Mouse (Mus musculus): Measurements from ENCODE around the gene Olfr380. TPM values are rescaled to one million over a fixed set of nuclear protein-coding genes. Genes with fewer than 3 reads are reported as not detected.

Gene Olfr380
- polyA plus RNA-seq (2012; rRNA removed) = not detected in 2 replicates

DNA sequence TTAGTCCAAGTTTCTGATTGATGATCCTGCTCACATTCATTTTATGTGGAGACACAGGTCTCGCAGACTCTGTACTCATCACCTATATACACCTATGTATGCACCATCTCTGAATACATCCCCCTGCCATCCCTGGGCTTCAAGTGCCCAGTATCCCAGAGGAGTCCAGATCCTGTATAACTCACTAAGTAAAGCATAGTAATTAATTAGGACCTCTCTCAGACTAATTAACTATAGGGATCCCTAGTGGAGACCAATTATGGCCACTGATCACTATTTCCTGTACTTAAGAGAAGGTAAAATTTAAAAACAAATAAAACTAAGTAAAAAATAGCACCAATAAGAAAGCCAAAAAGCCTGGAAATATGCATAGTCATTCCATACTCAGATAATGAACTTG is at the start of gene Olfr380:
Olfr380 (minus strand) TSS at position 101 of the 400 bp plus-strand sequence.

DNA sequence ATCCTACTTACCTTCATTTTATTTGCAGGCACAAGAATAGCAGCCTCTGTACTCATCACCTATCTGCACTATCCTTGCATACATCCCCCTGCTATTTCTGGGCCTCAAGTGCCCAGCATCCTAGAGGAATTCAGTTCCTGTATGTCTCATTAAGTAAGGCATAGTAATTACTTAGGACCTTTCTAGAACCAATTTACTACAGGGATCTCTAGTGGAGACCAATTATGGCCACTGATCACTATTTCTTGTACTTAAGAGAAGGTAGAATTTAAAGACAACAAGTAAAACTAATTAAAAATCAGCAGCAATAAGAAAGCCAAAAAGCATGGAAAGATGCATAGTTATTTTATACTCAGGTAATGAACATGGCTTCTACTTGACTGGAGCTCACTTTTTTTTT is 34.2 kb upstream of the Olfr380 start, which contains the start of gene Olfr381:
Olfr381 (minus strand) TSS at position 101 of the 400 bp plus-strand sequence.

DNA sequence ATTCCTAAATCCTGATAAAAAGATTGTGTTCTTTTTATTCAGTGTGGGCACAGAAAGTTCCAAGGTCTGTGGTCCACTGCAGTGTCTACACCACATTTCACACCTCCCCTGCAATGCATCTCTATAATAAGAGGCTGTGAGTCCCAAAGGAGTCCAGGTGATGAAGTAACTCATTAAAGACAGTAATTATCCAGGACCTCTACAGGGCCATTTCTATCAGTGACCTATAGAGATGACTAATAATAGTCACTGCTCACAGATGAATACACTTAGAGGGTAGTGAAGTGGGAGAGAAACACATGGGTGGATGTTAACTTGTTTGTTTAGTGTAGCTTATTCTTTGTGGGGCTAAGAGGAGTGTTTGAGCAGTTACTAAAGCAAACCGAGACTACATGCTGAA is 28.9 kb downstream of the Olfr380 start, which contains the start of gene Olfr378:
Olfr378 (minus strand) TSS at position 101 of the 400 bp plus-strand sequence.

Other genes starting within 250 kb of the Olfr380 start
- gene Trpv1, start 223.2 kb downstream of the Olfr380 start, polyA plus RNA-seq (2012; rRNA removed) = 0.46 and 0.55 TPM in 2 replicates
- 0.10 and 0.15 TPM in 2 replicates for gene Trpv3, start 190.1 kb downstream of the Olfr380 start, polyA plus RNA-seq (2012; rRNA removed)
- gene Aspa, start 127.9 kb downstream of the Olfr380 start, polyA plus RNA-seq (2012; rRNA removed) = 0.18 and 0.49 TPM in 2 replicates
- gene Gm49340, start 127.8 kb downstream of the Olfr380 start, polyA plus RNA-seq (2012; rRNA removed) = not detected in 2 replicates
- gene Spata22, start 127.8 kb downstream of the Olfr380 start, polyA plus RNA-seq (2012; rRNA removed) = not detected in 2 replicates
- gene Olfr20, start 106.7 kb downstream of the Olfr380 start, polyA plus RNA-seq (2012; rRNA removed) = 0.15 TPM in 1 of 2 replicates, not detected in the other
- gene Olfr376, start 86.3 kb downstream of the Olfr380 start, polyA plus RNA-seq (2012; rRNA removed) = not detected in 2 replicates
- not detected in 2 replicates for gene Olfr1, start 57.9 kb downstream of the Olfr380 start, polyA plus RNA-seq (2012; rRNA removed)
- not detected in 2 replicates for gene Olfr378, start 29.0 kb downstream of the Olfr380 start, polyA plus RNA-seq (2012; rRNA removed)
- not detected in 2 replicates for gene Olfr381, start 34.1 kb upstream of the Olfr380 start, polyA plus RNA-seq (2012; rRNA removed)
- not detected in 2 replicates for gene Olfr382, start 59.7 kb upstream of the Olfr380 start, polyA plus RNA-seq (2012; rRNA removed)
- not detected in 2 replicates for gene Olfr385, start 135.5 kb upstream of the Olfr380 start, polyA plus RNA-seq (2012; rRNA removed)
- gene Olfr384, start 141.1 kb upstream of the Olfr380 start, polyA plus RNA-seq (2012; rRNA removed) = not detected in 2 replicates
- gene Zfp735, start 231.3 kb upstream of the Olfr380 start, polyA plus RNA-seq (2012; rRNA removed) = not detected in 2 replicates

Data from ovary, adult 2 months (tissue).